Mouse (Mus musculus): ENCODE measurements around the gene Fez2. TPM values are rescaled to one million over a fixed set of nuclear protein-coding genes. Genes with fewer than 3 reads are reported as not detected.

Gene Fez2
- polyA plus RNA-seq, 1 experiment from 2014 or later: 35.5 TPM

GRCm38 (mm10) chr17:78379730-78380245 lies 38.2 kb downstream of the Fez2 start:
- Histone ChIP-seq H3K4me3 (ENCODE audit: low read length) (no peak overlapping the region), H3K9me3 (ENCODE audit: control insufficient read depth, low read length) (no peaks in the 10 kb centered on the region), H3K27me3 (ENCODE audit: control insufficient read depth, insufficient read depth, low read depth, low read length) (no peaks in the 10 kb centered on the region), H3K9ac (ENCODE audit: low read length) (no peak overlapping the region), H3K27ac (ENCODE audit: low read length) (no peak overlapping the region), H3K4me2 (ENCODE audit: low read depth, low read length) (no peak overlapping the region), H3K36me3 (ENCODE audit: control insufficient read depth, insufficient read depth, low read length) (peaks cover 5% of the 10 kb centered on the region; the same call in 1 of the 2 replicates), H3K4me1 (replicated peaks; ENCODE audit: control insufficient read depth, insufficient read depth, low read length) (peaks cover 5% of the 10 kb centered on the region; the same call in 1 of the 2 replicates)
- ATAC-seq (ENCODE audit: low read depth): no peak
- WGBS: 68% methylated on average over 11 of the region's 11 CpGs

- Histone ChIP-seq H3K27ac (ENCODE audit: low read length) (no peak overlapping the region), H3K9me3 (ENCODE audit: control insufficient read depth, low read length) (no peaks in the 10 kb centered on the region), H3K4me3 (ENCODE audit: low read length) (no peak overlapping the region), H3K27me3 (ENCODE audit: control insufficient read depth, insufficient read depth, low read depth, low read length) (no peaks in the 10 kb centered on the region), H3K36me3 (ENCODE audit: control insufficient read depth, insufficient read depth, low read length) (peaks cover 5% of the 10 kb centered on the region; the same call in 1 of the 2 replicates), H3K4me2 (ENCODE audit: low read depth, low read length) (no peak overlapping the region), H3K9ac (ENCODE audit: low read length) (no peak overlapping the region), H3K4me1 (replicated peaks; ENCODE audit: control insufficient read depth, insufficient read depth, low read length) (peaks cover 5% of the 10 kb centered on the region; the same call in 1 of the 2 replicates)
- no peak for ATAC-seq (ENCODE audit: low read depth)
- 78% methylated on average over 8 of the region's 8 CpGs for WGBS
These were observed 38.7 kb downstream of the Fez2 start for GRCm38 (mm10) chr17:78379079-78379729.

DNA sequence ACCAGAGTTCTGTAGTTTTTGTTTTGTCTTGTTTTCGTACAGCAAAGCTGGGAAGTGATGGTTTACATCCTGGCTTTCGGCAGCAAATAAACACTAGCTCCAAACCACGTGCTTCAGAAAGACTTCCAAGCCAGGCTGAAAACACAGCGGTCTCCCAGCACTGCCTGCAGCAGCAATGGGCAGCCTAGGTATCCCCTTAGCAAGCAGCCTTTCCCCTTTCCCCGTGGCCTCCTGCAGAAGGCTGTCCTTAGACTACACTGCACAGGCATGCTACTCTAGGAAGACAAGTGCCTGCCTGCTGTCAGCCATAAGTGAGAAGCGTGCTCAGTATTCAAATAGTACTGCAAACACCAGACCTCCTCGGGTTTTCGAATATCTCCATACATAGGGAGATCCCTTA lies 41.4 kb downstream of the Fez2 start:
- H3K4me2 ChIP-seq (ENCODE audit: low read depth, low read length): no peak overlapping the region
- no peak overlapping the region for H3K9ac ChIP-seq (ENCODE audit: low read length)
- H3K27me3 ChIP-seq (ENCODE audit: control insufficient read depth, insufficient read depth, low read depth, low read length): no peaks in the 10 kb centered on the region
- H3K27ac ChIP-seq (ENCODE audit: low read length): no peak overlapping the region
- H3K9me3 ChIP-seq (ENCODE audit: control insufficient read depth, low read length): no peaks in the 10 kb centered on the region
- ATAC-seq (ENCODE audit: low read depth): peak; percentile 74
- H3K36me3 ChIP-seq (ENCODE audit: control insufficient read depth, insufficient read depth, low read length): peaks cover 7% of the 10 kb centered on the region; the same call in 1 of the 2 replicates
- H3K4me1 ChIP-seq (replicated peaks; ENCODE audit: control insufficient read depth, insufficient read depth, low read length): peaks cover 3% of the 10 kb centered on the region; the same call in 1 of the 2 replicates
- no peak overlapping the region for H3K4me3 ChIP-seq (ENCODE audit: low read length)
- 33% methylated on average over 8 of the region's 8 CpGs for WGBS

GRCm38 (mm10) chr17:78374756-78375155 lies 43.2 kb downstream of the Fez2 start:
- Histone ChIP-seq H3K4me3 (ENCODE audit: low read length) (no peak overlapping the region), H3K27me3 (ENCODE audit: control insufficient read depth, insufficient read depth, low read depth, low read length) (no peaks in the 10 kb centered on the region), H3K27ac (ENCODE audit: low read length) (no peak overlapping the region), H3K9ac (ENCODE audit: low read length) (no peak overlapping the region), H3K4me1 (replicated peaks; ENCODE audit: control insufficient read depth, insufficient read depth, low read length) (peaks cover 3% of the 10 kb centered on the region; the same call in 1 of the 2 replicates), H3K9me3 (ENCODE audit: control insufficient read depth, low read length) (no peaks in the 10 kb centered on the region), H3K4me2 (ENCODE audit: low read depth, low read length) (no peak overlapping the region), H3K36me3 (ENCODE audit: control insufficient read depth, insufficient read depth, low read length) (peaks cover 5% of the 10 kb centered on the region; the same call in 1 of the 2 replicates)
- WGBS: 56% methylated on average over 10 of the region's 10 CpGs
- ATAC-seq (ENCODE audit: low read depth): no peak

DNA sequence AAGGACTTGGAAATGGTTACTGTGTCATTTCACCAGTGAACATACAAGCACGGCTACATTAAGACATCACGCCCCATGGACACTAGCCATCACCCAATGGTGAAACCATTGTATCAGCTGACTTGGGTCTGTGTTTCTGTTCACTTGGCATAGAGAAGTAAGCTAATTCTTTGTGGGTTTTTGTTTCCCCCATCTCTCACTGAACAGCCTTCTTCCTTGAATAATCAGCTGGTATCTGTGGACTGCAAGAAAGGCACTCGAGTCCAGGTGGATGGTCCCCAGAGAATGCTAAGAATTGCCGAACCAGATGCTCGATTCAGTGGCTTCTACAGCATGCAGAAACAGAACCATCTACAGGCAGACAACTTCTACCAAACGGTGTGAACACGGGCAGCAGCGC lies 44.1 kb downstream of the Fez2 start:
- Histone ChIP-seq H3K4me3 (ENCODE audit: low read length) (no peak overlapping the region), H3K27ac (ENCODE audit: low read length) (no peak overlapping the region), H3K9ac (ENCODE audit: low read length) (no peak overlapping the region), H3K36me3 (ENCODE audit: control insufficient read depth, insufficient read depth, low read length) (peaks cover 5% of the 10 kb centered on the region; the same call in 1 of the 2 replicates), H3K4me1 (replicated peaks; ENCODE audit: control insufficient read depth, insufficient read depth, low read length) (peaks cover 3% of the 10 kb centered on the region; the same call in 1 of the 2 replicates), H3K4me2 (ENCODE audit: low read depth, low read length) (no peak overlapping the region), H3K27me3 (ENCODE audit: control insufficient read depth, insufficient read depth, low read depth, low read length) (no peaks in the 10 kb centered on the region), H3K9me3 (ENCODE audit: control insufficient read depth, low read length) (no peaks in the 10 kb centered on the region)
- ATAC-seq (ENCODE audit: low read depth): no peak
- 92% methylated on average over 8 of the region's 8 CpGs for WGBS

- Histone ChIP-seq H3K9ac (ENCODE audit: low read length) (no peak overlapping the region), H3K4me1 (replicated peaks; ENCODE audit: control insufficient read depth, insufficient read depth, low read length) (peaks cover 3% of the 10 kb centered on the region; the same call in 1 of the 2 replicates), H3K27ac (ENCODE audit: low read length) (no peak overlapping the region), H3K4me3 (ENCODE audit: low read length) (no peak overlapping the region), H3K36me3 (ENCODE audit: control insufficient read depth, insufficient read depth, low read length) (peaks cover 5% of the 10 kb centered on the region; the same call in 1 of the 2 replicates), H3K9me3 (ENCODE audit: control insufficient read depth, low read length) (no peaks in the 10 kb centered on the region), H3K4me2 (ENCODE audit: low read depth, low read length) (no peak overlapping the region), H3K27me3 (ENCODE audit: control insufficient read depth, insufficient read depth, low read depth, low read length) (no peaks in the 10 kb centered on the region)
- 83% methylated on average over 6 of the region's 6 CpGs for WGBS
- no peak for ATAC-seq (ENCODE audit: low read depth)
These were observed 44.8 kb downstream of the Fez2 start for GRCm38 (mm10) chr17:78373174-78373573.

DNA sequence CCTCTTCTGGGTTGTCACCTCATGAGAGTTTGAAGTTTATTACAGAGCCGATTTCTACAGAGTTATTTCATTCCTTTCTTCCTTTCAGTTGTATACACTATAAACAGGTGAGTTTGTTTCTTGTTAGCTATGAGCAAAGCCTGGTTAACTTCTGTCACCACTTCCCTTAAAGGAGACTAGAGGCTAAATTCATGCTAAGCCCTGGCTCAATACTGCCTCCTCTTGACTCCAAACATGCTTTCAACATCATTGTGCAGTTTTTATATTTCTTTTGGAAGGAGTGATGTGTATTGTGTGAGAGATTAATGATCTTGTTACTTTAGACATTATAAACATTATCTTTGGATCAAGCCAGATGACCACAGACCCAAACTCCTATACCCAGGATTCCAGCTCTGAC lies 47.5 kb downstream of the Fez2 start:
- Histone ChIP-seq H3K27ac (ENCODE audit: low read length) (no peak overlapping the region), H3K4me3 (ENCODE audit: low read length) (no peak overlapping the region), H3K27me3 (ENCODE audit: control insufficient read depth, insufficient read depth, low read depth, low read length) (no peaks in the 10 kb centered on the region), H3K9me3 (ENCODE audit: control insufficient read depth, low read length) (no peaks in the 10 kb centered on the region), H3K9ac (ENCODE audit: low read length) (no peak overlapping the region), H3K4me1 (replicated peaks; ENCODE audit: control insufficient read depth, insufficient read depth, low read length) (no peaks in the 10 kb centered on the region), H3K36me3 (ENCODE audit: control insufficient read depth, insufficient read depth, low read length) (peaks cover 2% of the 10 kb centered on the region; the same call in 1 of the 2 replicates), H3K4me2 (ENCODE audit: low read depth, low read length) (no peak overlapping the region)
- WGBS: 76% methylated on average over 1 of the region's 1 CpGs
- ATAC-seq (ENCODE audit: low read depth): no peak

DNA sequence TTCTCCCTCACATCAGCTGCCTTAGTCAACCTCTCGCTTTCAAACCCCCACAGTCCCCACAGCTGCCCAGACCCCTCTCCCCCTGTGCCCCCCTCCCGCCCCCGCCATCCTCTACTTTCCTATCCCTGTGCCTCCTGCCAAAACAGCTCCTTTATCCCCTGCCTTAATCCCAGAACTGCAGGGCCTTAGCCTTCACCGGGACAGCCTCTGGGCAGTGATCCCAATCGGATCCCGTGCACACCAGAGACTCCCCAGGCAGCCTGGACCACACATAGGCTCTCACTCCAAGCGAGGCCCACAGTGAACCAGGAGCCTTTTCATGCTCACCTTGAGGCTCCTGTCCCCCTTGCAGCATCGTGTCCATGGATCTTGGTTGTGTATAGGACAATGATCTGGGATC lies 49.5 kb downstream of the Fez2 start:
- 75% methylated on average over 8 of the region's 8 CpGs for WGBS
- Histone ChIP-seq H3K9ac (ENCODE audit: low read length) (no peak overlapping the region), H3K9me3 (ENCODE audit: control insufficient read depth, low read length) (no peaks in the 10 kb centered on the region), H3K36me3 (ENCODE audit: control insufficient read depth, insufficient read depth, low read length) (peaks cover 2% of the 10 kb centered on the region; the same call in 1 of the 2 replicates), H3K27ac (ENCODE audit: low read length) (no peak overlapping the region), H3K4me3 (ENCODE audit: low read length) (no peak overlapping the region), H3K4me2 (ENCODE audit: low read depth, low read length) (no peak overlapping the region), H3K4me1 (replicated peaks; ENCODE audit: control insufficient read depth, insufficient read depth, low read length) (no peaks in the 10 kb centered on the region), H3K27me3 (ENCODE audit: control insufficient read depth, insufficient read depth, low read depth, low read length) (no peaks in the 10 kb centered on the region)
- ATAC-seq (ENCODE audit: low read depth): no peak

- Histone ChIP-seq H3K36me3 (ENCODE audit: control insufficient read depth, insufficient read depth, low read length) (no peaks in the 10 kb centered on the region), H3K4me2 (ENCODE audit: low read depth, low read length) (no peak overlapping the region), H3K27ac (ENCODE audit: low read length) (no peak overlapping the region), H3K4me1 (replicated peaks; ENCODE audit: control insufficient read depth, insufficient read depth, low read length) (no peaks in the 10 kb centered on the region), H3K4me3 (ENCODE audit: low read length) (no peak overlapping the region), H3K9ac (ENCODE audit: low read length) (no peak overlapping the region), H3K27me3 (ENCODE audit: control insufficient read depth, insufficient read depth, low read depth, low read length) (no peaks in the 10 kb centered on the region), H3K9me3 (ENCODE audit: control insufficient read depth, low read length) (no peaks in the 10 kb centered on the region)
- WGBS: 63% methylated on average over 7 of the region's 7 CpGs
- no peak for ATAC-seq (ENCODE audit: low read depth)
These were observed 51.9 kb downstream of the Fez2 start for GRCm38 (mm10) chr17:78366070-78366469.

Data from lung, embryonic 16.5 days (tissue).